Mouse (Mus musculus) bone marrow, adult 2 months (tissue): ENCODE data around the gene Bag6.
"Not testable (repeated sequence)": the region's sequence is repeated elsewhere in the genome, so short reads cannot be mapped to it uniquely, and the experiment has no call there.

ENCODE experiments used
- CTCF ChIP-seq: fragments of 200-500 bp; IDR thresholded peaks from 2 replicates; pipeline ENCODE4 v1.5.1; 2011; ENCODE audit warnings: low read length, control low read depth; ENCODE audit not compliant: control insufficient read depth, insufficient read depth
- POLR2A ChIP-seq: fragments of 200-500 bp; IDR thresholded peaks from 2 replicates; pipeline ENCODE4 v1.6.1; 2011; ENCODE audit warnings: low read depth, mild to moderate bottlenecking, control low read depth, low read length, borderline replicate concordance; ENCODE audit not compliant: control insufficient read depth

DNA sequence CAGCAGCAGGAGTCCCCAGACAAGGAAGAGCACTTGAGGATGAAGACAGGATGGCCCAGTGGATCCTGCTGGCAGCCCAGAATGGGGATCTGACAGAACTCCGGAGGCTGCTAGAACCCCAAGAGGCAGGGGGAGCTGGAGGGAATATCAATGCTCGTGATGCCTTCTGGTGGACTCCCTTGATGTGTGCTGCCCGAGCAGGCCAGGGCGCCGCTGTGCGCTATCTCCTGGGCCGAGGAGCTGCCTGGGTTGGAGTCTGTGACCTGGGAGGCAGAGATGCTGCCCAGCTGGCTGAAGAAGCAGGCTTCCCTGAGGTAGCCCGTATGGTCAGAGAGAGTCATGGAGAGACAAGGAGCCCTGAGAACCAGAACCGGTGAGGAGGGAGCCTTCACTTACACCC, 11.7 kb upstream of the Bag6 start:
- TF ChIP-seq CTCF, POLR2A: not testable (repeated sequence)
